ENCODE assay signal across 24 mouse cellular contexts in the genomic region with DNA sequence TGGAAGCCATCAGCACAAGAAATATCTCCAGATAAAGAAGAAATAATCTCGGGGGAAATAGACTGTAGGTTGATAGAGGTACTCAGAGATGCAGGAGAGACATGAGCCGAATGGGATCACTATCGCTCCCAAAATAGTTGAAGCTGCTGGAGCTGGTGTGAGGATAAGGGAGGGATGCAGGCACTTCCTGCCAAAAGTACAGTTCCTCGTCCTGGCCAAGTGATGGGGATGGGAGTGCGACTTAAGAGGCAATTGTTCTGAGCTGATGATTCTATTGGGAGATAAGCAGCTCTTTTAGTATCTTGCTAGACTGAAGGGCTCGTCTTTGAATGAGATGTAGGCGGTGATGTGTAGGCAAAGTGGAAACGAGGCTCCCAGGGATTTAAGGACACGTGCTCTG. TPM values are rescaled to one million over a fixed set of nuclear protein-coding genes. Genes with fewer than 3 reads are reported as not detected.
DNase-seq lines count a peak whose midpoint lies in the region; ATAC-seq lines count a peak whose summit lies in the region.
"Had no signal": no experiment of that assay in that cellular context is flagged by ENCODE, and none has a peak within 500 bp of the region (broad histone marks: within the 10 kb centered on the region; RNA-seq: fewer than 3 reads in every experiment).

No protein-coding gene starts in this region.

- no peak for ATAC-seq in heart, embryonic 11.5 days (replicated peaks; ENCODE audit: insufficient number of reproducible peaks, low FRiP score, low TSS enrichment)
- no peak for ATAC-seq in neural tube, embryonic 15.5 days (ENCODE audit: low FRiP score)
- ATAC-seq: forebrain, embryonic 14.5 days; forebrain, embryonic 16.5 days had no signal

- no peak overlapping the region for H3K27ac ChIP-seq in heart, embryonic 11.5 days (ENCODE audit: low read depth, low read length)
- H3K27ac ChIP-seq in neural tube, embryonic 15.5 days (replicated peaks), result no peak overlapping the region
- H3K27ac ChIP-seq: embryonic facial prominence, embryonic 13.5 days; embryonic facial prominence, embryonic 15.5 days; forebrain, embryonic 10.5 days; forebrain, embryonic 12.5 days had no signal

- WGBS in heart, embryonic 11.5 days (ENCODE audit: insufficient replicate concordance), result 63% methylated on average over 9 of the region's 9 CpGs
- WGBS in neural tube, embryonic 15.5 days, result 81% methylated on average over 9 of the region's 9 CpGs

- H3K4me3 ChIP-seq in heart, embryonic 11.5 days (ENCODE audit: low read depth, low read length), result no peak overlapping the region
- H3K4me3 ChIP-seq in neural tube, embryonic 15.5 days (replicated peaks), result no peak overlapping the region
- H3K4me3 ChIP-seq: embryonic facial prominence, embryonic 13.5 days; embryonic facial prominence, embryonic 15.5 days; erythroblast, embryonic 14.5 days; forebrain, embryonic 10.5 days; forebrain, embryonic 12.5 days had no signal

- H3K9ac ChIP-seq in heart, embryonic 11.5 days (ENCODE audit: low read depth, low read length), result no peak overlapping the region
- no peak overlapping the region for H3K9ac ChIP-seq in neural tube, embryonic 15.5 days (replicated peaks)
- H3K9ac ChIP-seq: embryonic facial prominence, embryonic 13.5 days; embryonic facial prominence, embryonic 15.5 days; forebrain, embryonic 12.5 days had no signal

- no peak overlapping the region for H3K4me2 ChIP-seq in heart, embryonic 11.5 days
- no peak overlapping the region for H3K4me2 ChIP-seq in neural tube, embryonic 15.5 days
- H3K4me2 ChIP-seq: embryonic facial prominence, embryonic 13.5 days; embryonic facial prominence, embryonic 15.5 days; forebrain, embryonic 12.5 days had no signal

- H3K9me3 ChIP-seq in heart, embryonic 11.5 days (replicated peaks; ENCODE audit: control insufficient read depth, low read length), result no peaks in the 10 kb centered on the region
- no peaks in the 10 kb centered on the region for H3K9me3 ChIP-seq in neural tube, embryonic 15.5 days (replicated peaks)
- H3K9me3 ChIP-seq: embryonic facial prominence, embryonic 13.5 days; embryonic facial prominence, embryonic 15.5 days; forebrain, embryonic 10.5 days; forebrain, embryonic 12.5 days had no signal

- DNase-seq in heart, adult 11 months, result peak; percentile 91
- peak; percentile 4 for DNase-seq in neural tube, embryonic 10.5 days (ENCODE audit: extremely low spot score, low spot score)
- peak; percentile 38 for DNase-seq in brain, adult 2 months (ENCODE audit: low read depth, low spot score)
- peak; percentile 39 for DNase-seq in telencephalon, adult 2 months (ENCODE audit: low read depth, low spot score)
- no peak for DNase-seq in cerebellum, postnatal 36 days
- DNase-seq: adrenal gland, adult 2 months; adrenal gland, postnatal 10 days; adrenal gland, postnatal 25 days; cerebellum, adult 11-12 months; cerebellum, adult 2 months; cerebellum, adult 9-10 months; cerebellum, postnatal 10 days; cerebellum, postnatal 25 days; embryo, embryonic 11 days had no signal

- H3K36me3 ChIP-seq in heart, embryonic 11.5 days (ENCODE audit: control insufficient read depth, insufficient read depth, low read length), result no peaks in the 10 kb centered on the region
- H3K36me3 ChIP-seq in neural tube, embryonic 15.5 days, result no peaks in the 10 kb centered on the region
- H3K36me3 ChIP-seq: embryonic facial prominence, embryonic 13.5 days; embryonic facial prominence, embryonic 15.5 days; forebrain, embryonic 10.5 days; forebrain, embryonic 12.5 days had no signal

- no peaks in the 10 kb centered on the region for H3K27me3 ChIP-seq in heart, embryonic 11.5 days (ENCODE audit: control insufficient read depth, insufficient read depth, low read length)
- H3K27me3 ChIP-seq in neural tube, embryonic 15.5 days (replicated peaks), result no peaks in the 10 kb centered on the region
- H3K27me3 ChIP-seq: embryonic facial prominence, embryonic 13.5 days; embryonic facial prominence, embryonic 15.5 days; forebrain, embryonic 12.5 days had no signal

- no peaks in the 10 kb centered on the region for H3K4me1 ChIP-seq in heart, embryonic 11.5 days (ENCODE audit: control insufficient read depth, insufficient read depth, low read length)
- H3K4me1 ChIP-seq in neural tube, embryonic 15.5 days, result peaks cover 8% of the 10 kb centered on the region; the same call in 1 of the 2 replicates
- H3K4me1 ChIP-seq: forebrain, embryonic 10.5 days; forebrain, embryonic 12.5 days had no signal

RNA-seq across cellular contexts. Expression of gene Nnmt, which starts 4.1 kb away (rescaled TPM):
- polyA plus RNA-seq in heart, embryonic 11.5 days (2014; fragmentation: Nextera tagmentation; extraction: Ambion mirVana), result 3.4 and 4.2 TPM in 2 replicates
- 0.70 and 0.92 TPM in 2 replicates for polyA plus RNA-seq in neural tube, embryonic 15.5 days (2015; fragmentation: Nextera tagmentation; extraction: Ambion mirVana)
- polyA plus RNA-seq: C2C12; erythroblast, embryonic 14.5 days had no signal

Comparison
In these comparisons a context has a peak if more than half of its experiments do, and no peak if none do; other contexts are left out.
1. DNase-seq: peak in heart, adult 11 months (single experiment), neural tube, embryonic 10.5 days (single experiment), brain, adult 2 months (single experiment) and telencephalon, adult 2 months (single experiment); none in cerebellum, postnatal 36 days (0 of 2).